Mouse (Mus musculus): ENCODE results near the gene Preb. TPM values are rescaled to one million over a fixed set of nuclear protein-coding genes. Genes with fewer than 3 reads are reported as not detected.

The Preb gene
- 26.2 TPM for polyA plus RNA-seq (2014; fragmentation: Illumina TruSeq; extraction: RNeasy Lipid Tissue Mini Kit (QIAGEN cat#74804); ENCODE audit: low read depth, low replicate concordance)

GRCm38 (mm10) chr5:30959966-30960501 is at the start of gene Preb:
TSS of gene Preb (minus strand) at chr5:30960361.

GRCm38 (mm10) chr5:30968416-30968815 is 8.3 kb upstream of the Preb start, which contains the start of gene Tcf23:
TSS of gene Tcf23 (plus strand) at chr5:30968662.

DNA sequence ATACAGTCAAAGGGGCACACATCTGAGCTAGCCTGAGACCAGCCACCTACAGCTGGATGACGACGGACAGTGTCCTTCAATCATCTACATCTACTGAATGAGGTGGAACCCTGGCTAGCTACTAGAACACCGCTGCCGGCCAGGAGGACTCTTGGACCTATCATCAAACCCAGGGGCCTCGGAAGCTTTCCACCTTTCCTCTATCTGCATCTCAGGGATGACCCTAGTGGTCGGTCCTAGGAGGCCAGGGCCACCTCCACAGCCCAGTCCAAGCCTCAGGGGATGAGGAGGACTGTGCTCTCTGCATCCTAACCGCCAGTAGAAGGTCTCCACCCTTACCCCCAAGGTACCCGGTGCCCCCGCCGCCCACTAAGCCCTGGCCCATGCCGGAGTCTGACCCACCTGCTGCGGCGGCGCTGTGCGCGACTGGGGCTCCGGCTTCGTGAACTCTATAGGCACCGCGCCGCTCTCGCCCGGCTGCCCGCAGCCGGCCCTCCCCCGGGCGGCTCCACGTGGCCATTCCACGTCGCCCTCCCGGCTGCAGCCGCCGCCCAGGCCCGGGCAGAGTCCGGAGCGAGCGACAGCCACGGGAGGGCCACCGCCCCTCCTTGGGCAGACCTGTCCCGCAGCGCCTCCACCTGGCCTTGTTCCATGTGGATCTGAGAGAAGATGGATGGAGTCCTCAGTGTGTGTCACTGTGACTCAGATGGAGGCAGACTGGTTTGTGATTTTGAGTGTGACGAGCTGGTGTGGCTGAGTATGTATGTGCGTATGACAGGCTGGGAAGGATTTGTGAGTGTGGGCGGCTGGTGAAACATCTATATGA is 15.0 kb downstream of the Preb start, which contains the start of gene Cgref1:
TSS of gene Cgref1 (minus strand) at position 636 of the 826 bp plus-strand sequence.

GRCm38 (mm10) chr5:30921256-30922033 is 38.7 kb downstream of the Preb start, which contains the start of gene Khk:
TSS of gene Khk (plus strand) at chr5:30921431.

DNA sequence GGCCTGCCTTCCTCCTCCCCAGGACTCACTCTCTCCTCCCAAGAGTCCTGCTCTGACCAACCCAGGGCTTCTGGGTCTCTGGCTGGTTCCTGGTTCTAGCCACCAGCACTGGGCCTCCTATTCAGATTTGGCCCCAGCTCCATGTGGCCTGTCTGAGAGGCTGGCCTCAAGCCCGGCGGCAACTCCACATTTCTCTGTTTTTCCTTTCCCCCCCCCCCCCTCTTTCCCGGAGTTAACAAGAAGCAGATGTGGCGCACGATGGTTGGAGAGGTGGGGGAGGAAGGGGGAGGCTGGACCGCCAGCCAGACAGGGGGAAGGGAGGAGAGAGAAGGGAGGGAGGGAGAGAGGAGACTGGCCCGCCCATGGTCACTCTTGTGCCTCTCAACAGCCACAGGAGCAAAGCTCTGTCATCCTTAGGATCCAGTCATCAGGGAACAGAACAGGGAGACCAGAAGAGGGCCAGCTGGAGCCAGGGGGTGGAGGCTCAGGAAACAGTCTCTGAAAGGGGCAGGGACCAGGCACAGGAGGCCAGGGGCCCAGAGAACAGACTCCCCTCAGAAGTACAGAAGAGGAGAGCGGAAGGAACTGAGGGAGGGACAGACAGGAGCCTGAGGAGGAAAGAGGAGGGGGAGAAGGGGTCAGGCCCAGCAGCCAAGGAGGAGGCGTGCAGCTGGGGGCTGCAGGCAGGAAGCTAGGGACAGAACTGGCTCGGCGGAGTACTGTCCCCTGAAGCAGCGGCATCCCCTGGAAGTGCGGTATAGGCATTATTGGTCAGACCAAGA is 46.9 kb downstream of the Preb start, which contains the start of gene Emilin1:
TSS of gene Emilin1 (plus strand) at position 343 of the 782 bp plus-strand sequence.

GRCm38 (mm10) chr5:30907413-30908059 is 52.6 kb downstream of the Preb start, which contains the start of gene Ost4:
TSS of gene Ost4 (minus strand) at chr5:30907788.

Other genes with a start within 250 kb of the Preb start
- gene Dpysl5, start 248.8 kb downstream of the Preb start, polyA plus RNA-seq (2014; fragmentation: Illumina TruSeq; extraction: RNeasy Lipid Tissue Mini Kit (QIAGEN cat#74804); ENCODE audit: low read depth, low replicate concordance), result 0.16 TPM
- gene Mapre3, start 145.7 kb downstream of the Preb start, polyA plus RNA-seq (2014; fragmentation: Illumina TruSeq; extraction: RNeasy Lipid Tissue Mini Kit (QIAGEN cat#74804); ENCODE audit: low read depth, low replicate concordance), result 12.5 TPM
- 11.5 TPM for gene Tmem214, start 92.3 kb downstream of the Preb start, polyA plus RNA-seq (2014; fragmentation: Illumina TruSeq; extraction: RNeasy Lipid Tissue Mini Kit (QIAGEN cat#74804); ENCODE audit: low read depth, low replicate concordance)
- 3.8 TPM for gene Agbl5, start 71.7 kb downstream of the Preb start, polyA plus RNA-seq (2014; fragmentation: Illumina TruSeq; extraction: RNeasy Lipid Tissue Mini Kit (QIAGEN cat#74804); ENCODE audit: low read depth, low replicate concordance)
- 224 TPM for gene Ost4, start 52.6 kb downstream of the Preb start, polyA plus RNA-seq (2014; fragmentation: Illumina TruSeq; extraction: RNeasy Lipid Tissue Mini Kit (QIAGEN cat#74804); ENCODE audit: low read depth, low replicate concordance)
- gene Emilin1, start 47.0 kb downstream of the Preb start, polyA plus RNA-seq (2014; fragmentation: Illumina TruSeq; extraction: RNeasy Lipid Tissue Mini Kit (QIAGEN cat#74804); ENCODE audit: low read depth, low replicate concordance), result not detected
- 3.4 TPM for gene Khk, start 38.9 kb downstream of the Preb start, polyA plus RNA-seq (2014; fragmentation: Illumina TruSeq; extraction: RNeasy Lipid Tissue Mini Kit (QIAGEN cat#74804); ENCODE audit: low read depth, low replicate concordance)
- 20.9 TPM for gene Cgref1, start 14.8 kb downstream of the Preb start, polyA plus RNA-seq (2014; fragmentation: Illumina TruSeq; extraction: RNeasy Lipid Tissue Mini Kit (QIAGEN cat#74804); ENCODE audit: low read depth, low replicate concordance)
- gene Tcf23, start 8.3 kb upstream of the Preb start, polyA plus RNA-seq (2014; fragmentation: Illumina TruSeq; extraction: RNeasy Lipid Tissue Mini Kit (QIAGEN cat#74804); ENCODE audit: low read depth, low replicate concordance), result 0.12 TPM
- 190 TPM for gene Atraid, start 88.0 kb upstream of the Preb start, polyA plus RNA-seq (2014; fragmentation: Illumina TruSeq; extraction: RNeasy Lipid Tissue Mini Kit (QIAGEN cat#74804); ENCODE audit: low read depth, low replicate concordance)
- 14.3 TPM for gene Slc5a6, start 88.6 kb upstream of the Preb start, polyA plus RNA-seq (2014; fragmentation: Illumina TruSeq; extraction: RNeasy Lipid Tissue Mini Kit (QIAGEN cat#74804); ENCODE audit: low read depth, low replicate concordance)
- gene Cad, start 94.4 kb upstream of the Preb start, polyA plus RNA-seq (2014; fragmentation: Illumina TruSeq; extraction: RNeasy Lipid Tissue Mini Kit (QIAGEN cat#74804); ENCODE audit: low read depth, low replicate concordance), result 0.32 TPM
- not detected for gene Dnajc5g, start 145.9 kb upstream of the Preb start, polyA plus RNA-seq (2014; fragmentation: Illumina TruSeq; extraction: RNeasy Lipid Tissue Mini Kit (QIAGEN cat#74804); ENCODE audit: low read depth, low replicate concordance)
- not detected for gene Slc30a3, start 147.9 kb upstream of the Preb start, polyA plus RNA-seq (2014; fragmentation: Illumina TruSeq; extraction: RNeasy Lipid Tissue Mini Kit (QIAGEN cat#74804); ENCODE audit: low read depth, low replicate concordance)
- gene Trim54, start 156.4 kb upstream of the Preb start, polyA plus RNA-seq (2014; fragmentation: Illumina TruSeq; extraction: RNeasy Lipid Tissue Mini Kit (QIAGEN cat#74804); ENCODE audit: low read depth, low replicate concordance), result not detected
- gene Ucn, start 178.5 kb upstream of the Preb start, polyA plus RNA-seq (2014; fragmentation: Illumina TruSeq; extraction: RNeasy Lipid Tissue Mini Kit (QIAGEN cat#74804); ENCODE audit: low read depth, low replicate concordance), result not detected
- gene Mpv17, start 193.9 kb upstream of the Preb start, polyA plus RNA-seq (2014; fragmentation: Illumina TruSeq; extraction: RNeasy Lipid Tissue Mini Kit (QIAGEN cat#74804); ENCODE audit: low read depth, low replicate concordance), result 85.7 TPM
- gene Gm29609, start 219.6 kb upstream of the Preb start, polyA plus RNA-seq (2014; fragmentation: Illumina TruSeq; extraction: RNeasy Lipid Tissue Mini Kit (QIAGEN cat#74804); ENCODE audit: low read depth, low replicate concordance), result 0.24 TPM
- 30.1 TPM for gene Gtf3c2, start 219.8 kb upstream of the Preb start, polyA plus RNA-seq (2014; fragmentation: Illumina TruSeq; extraction: RNeasy Lipid Tissue Mini Kit (QIAGEN cat#74804); ENCODE audit: low read depth, low replicate concordance)
- 65.1 TPM for gene Snx17, start 232.9 kb upstream of the Preb start, polyA plus RNA-seq (2014; fragmentation: Illumina TruSeq; extraction: RNeasy Lipid Tissue Mini Kit (QIAGEN cat#74804); ENCODE audit: low read depth, low replicate concordance)
- gene Eif2b4, start 233.1 kb upstream of the Preb start, polyA plus RNA-seq (2014; fragmentation: Illumina TruSeq; extraction: RNeasy Lipid Tissue Mini Kit (QIAGEN cat#74804); ENCODE audit: low read depth, low replicate concordance), result 1.6 TPM
- 0.85 TPM for gene Zfp513, start 241.9 kb upstream of the Preb start, polyA plus RNA-seq (2014; fragmentation: Illumina TruSeq; extraction: RNeasy Lipid Tissue Mini Kit (QIAGEN cat#74804); ENCODE audit: low read depth, low replicate concordance)

Measured in kidney, adult 10 weeks (tissue).